In the genomic region with DNA sequence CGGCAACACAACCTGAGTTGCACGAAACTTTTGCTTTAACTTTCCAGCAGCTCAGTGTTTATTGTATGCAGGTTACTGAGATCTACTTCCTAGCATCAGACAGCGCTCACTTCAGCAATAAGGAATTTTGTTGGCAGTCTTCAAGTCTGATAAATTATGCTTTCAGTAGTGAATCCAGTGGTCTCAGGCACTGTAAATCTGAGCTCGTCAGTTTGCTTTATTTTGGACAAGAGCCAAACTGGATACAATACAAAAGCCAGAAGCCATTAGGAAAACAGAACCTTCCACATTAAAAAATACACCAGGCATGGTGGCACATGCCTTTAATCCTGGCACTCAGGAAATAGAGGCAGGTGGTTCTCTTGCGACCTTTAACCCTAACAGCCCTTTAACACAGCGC, we compare ENCODE assay signal across 27 mouse cellular contexts. TPM values are rescaled to one million over a fixed set of nuclear protein-coding genes. Genes with fewer than 3 reads are reported as not detected.
DNase-seq lines count a peak whose midpoint lies in the region; ATAC-seq lines count a peak whose summit lies in the region.
"Had no signal": no experiment of that assay in that cellular context is flagged by ENCODE, and none has a peak within 500 bp of the region (broad histone marks: within the 10 kb centered on the region; RNA-seq: fewer than 3 reads in every experiment).

No protein-coding gene starts in this region.

- H3K27me3 ChIP-seq in forebrain, embryonic 16.5 days (replicated peaks; ENCODE audit: control insufficient read depth, insufficient read depth, low read length) = no peaks in the 10 kb centered on the region
- H3K27me3 ChIP-seq in forebrain, embryonic 10.5 days (ENCODE audit: poor library complexity, severe bottlenecking) = no peaks in the 10 kb centered on the region
- H3K27me3 ChIP-seq in kidney, embryonic 14.5 days (ENCODE audit: control insufficient read depth, insufficient read depth, low read length) = no peaks in the 10 kb centered on the region
- no peaks in the 10 kb centered on the region for H3K27me3 ChIP-seq in embryonic facial prominence, embryonic 14.5 days (replicated peaks; ENCODE audit: control insufficient read depth, insufficient read depth, low read length)
- H3K27me3 ChIP-seq: CH12.LX; embryonic facial prominence, embryonic 12.5 days; hindbrain, embryonic 15.5 days; limb, embryonic 13.5 days; liver, embryonic 12.5 days; midbrain, embryonic 13.5 days; neural tube, embryonic 13.5 days had no signal

- no peak overlapping the region for H3K4me2 ChIP-seq in forebrain, embryonic 16.5 days (ENCODE audit: low read length)
- H3K4me2 ChIP-seq in kidney, embryonic 14.5 days (replicated peaks; ENCODE audit: low read depth, low read length) = no peak overlapping the region
- H3K4me2 ChIP-seq in embryonic facial prominence, embryonic 14.5 days (ENCODE audit: low read depth, low read length) = no peak overlapping the region
- H3K4me2 ChIP-seq: embryonic facial prominence, embryonic 12.5 days; hindbrain, embryonic 15.5 days; limb, embryonic 13.5 days; liver, embryonic 12.5 days; midbrain, embryonic 13.5 days; neural tube, embryonic 13.5 days had no signal

- no peak overlapping the region for H3K4me3 ChIP-seq in forebrain, embryonic 16.5 days (replicated peaks; ENCODE audit: low read length)
- no peak overlapping the region for H3K4me3 ChIP-seq in forebrain, embryonic 10.5 days
- H3K4me3 ChIP-seq in kidney, embryonic 14.5 days (ENCODE audit: low read length) = no peak overlapping the region
- H3K4me3 ChIP-seq in embryonic facial prominence, embryonic 14.5 days (ENCODE audit: low read depth, low read length) = no peak overlapping the region
- H3K4me3 ChIP-seq: embryonic facial prominence, embryonic 12.5 days; hindbrain, embryonic 15.5 days; limb, embryonic 13.5 days; liver, embryonic 12.5 days; midbrain, embryonic 13.5 days; myocyte; neural tube, embryonic 13.5 days had no signal

- no peaks in the 10 kb centered on the region for H3K9me3 ChIP-seq in forebrain, embryonic 16.5 days (ENCODE audit: control insufficient read depth, low read length)
- no peaks in the 10 kb centered on the region for H3K9me3 ChIP-seq in forebrain, embryonic 10.5 days
- H3K9me3 ChIP-seq in kidney, embryonic 14.5 days (ENCODE audit: control insufficient read depth, low read length) = no peaks in the 10 kb centered on the region
- H3K9me3 ChIP-seq in embryonic facial prominence, embryonic 14.5 days (ENCODE audit: control insufficient read depth, low read length) = no peaks in the 10 kb centered on the region
- H3K9me3 ChIP-seq: embryonic facial prominence, embryonic 12.5 days; G1E; hindbrain, embryonic 15.5 days; limb, embryonic 13.5 days; liver, embryonic 12.5 days; midbrain, embryonic 13.5 days; neural tube, embryonic 13.5 days had no signal

- peaks cover 5% of the 10 kb centered on the region for H3K4me1 ChIP-seq in forebrain, embryonic 16.5 days (replicated peaks; ENCODE audit: control insufficient read depth, insufficient read depth, low read length)
- no peaks in the 10 kb centered on the region for H3K4me1 ChIP-seq in forebrain, embryonic 10.5 days
- H3K4me1 ChIP-seq in kidney, embryonic 14.5 days (ENCODE audit: control insufficient read depth, insufficient read depth, low read length) = no peaks in the 10 kb centered on the region
- H3K4me1 ChIP-seq in embryonic facial prominence, embryonic 14.5 days (ENCODE audit: control insufficient read depth, insufficient read depth, low read length) = no peaks in the 10 kb centered on the region
- H3K4me1 ChIP-seq: hindbrain, embryonic 15.5 days; liver, embryonic 12.5 days; neural tube, embryonic 13.5 days had no signal

- DNase-seq in forebrain, embryonic 10.5 days (ENCODE audit: extremely low spot score, low spot score) = no peak
- no peak for DNase-seq in kidney, adult 9 months
- DNase-seq in MN1 (ENCODE audit: low spot score) = peak; percentile 55
- DNase-seq in embryonic facial prominence, embryonic 14.5 days (ENCODE audit: low spot score) = peak; percentile 63
- no peak for DNase-seq in cerebellum, adult 9-10 months
- DNase-seq: adrenal gland, adult 2 months; B cell, adult 2 months; cerebellum, adult 11-12 months; cerebellum, postnatal 14 days; kidney, adult 2 months; layer of hippocampus, adult 9-11 months; lung, adult 18-20 months; retina, postnatal 1 day; right cerebral cortex, postnatal 25 days; spleen, adult 18-20 months; thymus, postnatal 4 days had no signal

- peak; percentile 49; the same call in 1 of the 2 replicates for ATAC-seq in forebrain, embryonic 16.5 days
- peak; percentile 49; the same call in 1 of the 2 replicates for ATAC-seq in kidney, embryonic 14.5 days (ENCODE audit: low FRiP score, low TSS enrichment)
- ATAC-seq in embryonic facial prominence, embryonic 14.5 days (ENCODE audit: low read depth) = peak; percentile 62; the same call in 1 of the 2 replicates
- ATAC-seq: liver, embryonic 12.5 days; midbrain, embryonic 13.5 days had no signal

- WGBS in forebrain, embryonic 16.5 days = 45% methylated on average over 6 of the region's 6 CpGs
- WGBS in forebrain, embryonic 10.5 days = 89% methylated on average over 6 of the region's 6 CpGs
- WGBS in kidney, embryonic 14.5 days = 45% methylated on average over 6 of the region's 6 CpGs
- WGBS in embryonic facial prominence, embryonic 14.5 days = 52% methylated on average over 6 of the region's 6 CpGs

- no peak overlapping the region for H3K9ac ChIP-seq in forebrain, embryonic 16.5 days (replicated peaks; ENCODE audit: low read depth, low read length)
- no peak overlapping the region for H3K9ac ChIP-seq in kidney, embryonic 14.5 days (ENCODE audit: low read depth, low read length)
- no peak overlapping the region for H3K9ac ChIP-seq in embryonic facial prominence, embryonic 14.5 days (ENCODE audit: low read depth, low read length)
- H3K9ac ChIP-seq: embryonic facial prominence, embryonic 12.5 days; hindbrain, embryonic 15.5 days; limb, embryonic 13.5 days; liver, embryonic 12.5 days; midbrain, embryonic 13.5 days; neural tube, embryonic 13.5 days had no signal

- no peak overlapping the region for H3K27ac ChIP-seq in forebrain, embryonic 16.5 days (ENCODE audit: low read length)
- no peak overlapping the region for H3K27ac ChIP-seq in forebrain, embryonic 10.5 days
- no peak overlapping the region for H3K27ac ChIP-seq in kidney, embryonic 14.5 days (ENCODE audit: low read depth, low read length)
- no peak overlapping the region for H3K27ac ChIP-seq in embryonic facial prominence, embryonic 14.5 days (replicated peaks; ENCODE audit: low read depth, low read length)
- H3K27ac ChIP-seq: embryonic facial prominence, embryonic 12.5 days; hindbrain, embryonic 15.5 days; limb, embryonic 13.5 days; liver, embryonic 12.5 days; midbrain, embryonic 13.5 days; neural tube, embryonic 13.5 days had no signal

- peaks cover 19% of the 10 kb centered on the region for H3K36me3 ChIP-seq in forebrain, embryonic 16.5 days (ENCODE audit: control insufficient read depth, insufficient read depth)
- H3K36me3 ChIP-seq in forebrain, embryonic 10.5 days (replicated peaks) = peaks cover 47% of the 10 kb centered on the region
- peaks cover 11% of the 10 kb centered on the region; the same call in 1 of the 2 replicates for H3K36me3 ChIP-seq in kidney, embryonic 14.5 days (ENCODE audit: control insufficient read depth, insufficient read depth, low read length)
- H3K36me3 ChIP-seq in embryonic facial prominence, embryonic 14.5 days (ENCODE audit: control insufficient read depth, insufficient read depth, low read length) = peaks cover 20% of the 10 kb centered on the region

RNA-seq across cellular contexts. Expression of gene Ddhd1, which starts 39.6 kb away (rescaled TPM):
- polyA plus RNA-seq in forebrain, embryonic 16.5 days (2015; fragmentation: Nextera tagmentation; extraction: Ambion mirVana) = 16.8 and 18.2 TPM in 2 replicates
- polyA plus RNA-seq in forebrain, embryonic 10.5 days (2016; fragmentation: Nextera tagmentation; extraction: Ambion mirVana) = 5.2 and 6.6 TPM in 2 replicates
- polyA plus RNA-seq in kidney, embryonic 14.5 days (2014; fragmentation: Nextera tagmentation; extraction: Ambion mirVana) = 8.1 and 10.0 TPM in 2 replicates
- polyA plus RNA-seq in embryonic facial prominence, embryonic 14.5 days (2014; fragmentation: Nextera tagmentation; extraction: Ambion mirVana) = 7.6 and 8.0 TPM in 2 replicates

Comparison
In these comparisons a context has a peak if more than half of its experiments do, and no peak if none do; other contexts are left out.
1. DNase-seq: peak in MN1 (single experiment) and embryonic facial prominence, embryonic 14.5 days (single experiment); none in forebrain, embryonic 10.5 days (single experiment), kidney, adult 9 months (single experiment) and cerebellum, adult 9-10 months (single experiment).
2. Peak in every context shown above with its lines, with median percentiles within 50 percentile points of each other: ATAC-seq.